Mouse (Mus musculus) heart, postnatal 36 days (tissue): ENCODE results near the gene Gm1043. TPM values are rescaled to one million over a fixed set of nuclear protein-coding genes. Genes with fewer than 3 reads are reported as not detected.

ENCODE experiments used
- DNase-seq, 2 experiments: peaks; one replicate each; pipeline ENCODE4 v3.0.0; 2021 to 2022
- intact Hi-C: fragments of 180-260 bp; cut with DNase I; formaldehyde crosslinking; loops from one replicate; pipeline ENCODE4 v1.15.1; 2025
- total RNA-seq, 2 experiments: library from RNA; stranded (reverse); gene quantifications; 2 replicates each; pipeline ENCODE4 v1.2.3; 2021

Gene Gm1043
- total RNA-seq: not detected

DNA sequence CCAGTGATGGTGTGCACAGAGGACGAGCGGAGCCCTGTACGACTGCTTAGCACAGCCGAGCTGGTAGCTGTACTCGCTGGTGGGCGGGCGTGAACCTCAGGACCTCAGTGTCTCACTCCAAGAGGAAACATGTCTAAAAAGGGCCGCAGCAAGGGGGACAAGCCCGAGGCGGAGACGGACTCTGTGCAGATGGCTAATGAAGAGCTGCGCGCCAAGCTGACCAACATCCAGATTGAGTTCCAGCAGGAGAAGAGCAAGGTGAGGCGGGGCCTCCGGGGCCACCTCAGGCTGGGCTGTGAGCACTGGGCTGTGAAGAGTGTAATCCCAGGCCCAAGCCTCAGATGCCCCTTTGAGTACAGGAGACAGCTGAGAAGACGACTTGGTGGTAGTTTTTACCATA is at the start of gene Gm1043:
Gene Gm1043, plus strand, starts transcription at position 130 of the 400 bp plus-strand sequence.
- DNase-seq: no peak
- intact Hi-C loops: no loop called here

- no peak for DNase-seq
- intact Hi-C loops: no loop called here
Observed at GRCm38 (mm10) chr5:37035896-37036295, 49.3 kb upstream of the Gm1043 start.

- intact Hi-C loops: no loop called here
Observed at GRCm38 (mm10) chr5:37036884-37037283, 48.3 kb upstream of the Gm1043 start.

GRCm38 (mm10) chr5:37039908-37040307 is 45.3 kb upstream of the Gm1043 start:
- intact Hi-C loops: no loop called here
- no peak for DNase-seq

More at GRCm38 (mm10) chr5:37036884-37037283, 48.3 kb upstream of the Gm1043 start:
- no peak for DNase-seq

- DNase-seq: no peak
Observed at GRCm38 (mm10) chr5:37040711-37041110, 44.5 kb upstream of the Gm1043 start.

GRCm38 (mm10) chr5:37041651-37042050 is 43.5 kb upstream of the Gm1043 start:
- DNase-seq: no peak
- intact Hi-C loops: no loop called here

More at GRCm38 (mm10) chr5:37040711-37041110, 44.5 kb upstream of the Gm1043 start:
- intact Hi-C loops: no loop called here

DNA sequence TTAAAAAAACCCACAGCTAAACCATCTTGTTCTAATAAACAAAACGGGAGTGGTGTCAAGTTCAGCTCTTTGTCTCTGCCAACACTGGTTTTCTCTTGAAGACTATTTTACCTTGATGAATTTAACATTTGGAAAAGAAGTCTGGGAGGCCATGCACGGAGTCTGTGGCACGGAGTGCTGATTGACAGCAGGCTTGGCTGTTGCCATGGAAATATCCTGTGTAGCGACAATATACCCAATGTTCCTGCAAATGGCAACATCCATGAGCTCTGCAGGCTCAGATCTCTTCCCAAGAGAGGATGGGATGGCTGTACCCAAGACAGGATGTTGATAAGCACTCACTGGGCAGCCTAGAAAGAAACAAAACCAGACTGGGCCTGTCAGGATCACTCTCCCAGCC is 42.2 kb upstream of the Gm1043 start:
- intact Hi-C loops: no loop called here
- DNase-seq: no peak

GRCm38 (mm10) chr5:37044793-37045192 is 40.4 kb upstream of the Gm1043 start:
- intact Hi-C loops: no loop called here
- no peak for DNase-seq

DNA sequence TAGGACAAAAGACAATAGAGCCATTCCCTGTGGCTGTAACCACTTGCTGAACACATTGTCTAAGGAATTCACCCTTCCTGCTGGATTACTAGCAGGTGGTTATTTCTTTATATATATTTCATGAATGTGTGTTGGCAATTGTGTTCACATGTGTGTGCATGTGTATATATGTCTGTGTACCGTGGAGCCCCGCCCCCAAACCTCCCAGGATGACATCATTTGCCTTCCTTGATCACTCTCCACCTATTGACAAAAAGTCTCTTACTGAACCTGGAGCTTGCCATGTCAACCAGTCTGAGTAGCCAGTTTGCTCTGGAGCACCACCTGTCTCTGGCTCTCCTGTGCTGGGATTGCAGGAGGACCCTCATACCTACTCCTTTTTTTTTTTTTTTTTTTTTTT is 39.6 kb upstream of the Gm1043 start:
- intact Hi-C loops: no loop called here
- DNase-seq: no peak

DNA sequence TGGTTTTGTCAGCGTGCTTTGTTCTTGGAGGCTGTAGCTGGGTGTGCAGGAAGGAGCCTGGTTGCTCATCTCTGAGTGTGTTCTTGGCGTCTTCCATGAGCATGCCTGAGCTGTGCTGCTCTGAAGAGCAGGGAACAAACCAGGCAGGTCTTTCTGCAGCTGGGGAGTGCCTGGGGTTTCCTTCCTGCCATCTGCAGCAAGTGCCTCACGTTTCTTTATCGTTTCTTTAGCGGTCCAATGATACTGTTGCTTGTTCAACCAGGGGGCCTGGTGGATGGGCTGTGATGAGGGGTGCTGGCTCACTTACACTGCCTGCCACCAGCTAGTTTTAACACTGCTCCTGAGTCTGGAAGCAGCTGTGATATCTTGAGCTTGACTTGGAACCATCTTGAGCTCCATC is 38.4 kb upstream of the Gm1043 start:
- intact Hi-C loops: no loop called here
- no peak for DNase-seq

- intact Hi-C loops: no loop called here
- no peak for DNase-seq
Observed at GRCm38 (mm10) chr5:37047206-37047915, 37.8 kb upstream of the Gm1043 start.

DNA sequence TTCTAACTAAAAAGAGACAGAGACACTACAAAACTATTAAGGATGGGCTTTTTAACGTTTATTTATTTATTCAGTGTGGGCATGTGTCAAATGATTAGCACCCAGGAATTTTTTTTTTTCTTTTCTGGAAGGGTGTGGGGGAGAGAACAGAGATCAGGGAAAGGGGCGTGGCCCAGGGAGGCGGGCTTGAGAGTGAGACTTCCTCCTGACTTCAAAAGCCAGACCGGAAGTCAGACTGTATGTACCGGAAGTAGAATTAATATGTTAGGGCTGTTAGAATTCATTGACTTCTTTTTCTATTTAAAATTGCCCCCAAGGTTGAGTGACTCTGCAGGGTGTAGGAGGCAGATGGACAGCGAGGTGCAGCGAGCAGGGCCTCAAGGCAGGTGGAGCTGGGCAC is 37.2 kb upstream of the Gm1043 start:
- intact Hi-C loops: no loop called here
- no peak for DNase-seq

GRCm38 (mm10) chr5:37049111-37049510 is 36.1 kb upstream of the Gm1043 start:
- intact Hi-C loops: no loop called here
- DNase-seq: no peak

- intact Hi-C loops: no loop called here
- no peak for DNase-seq
Observed at GRCm38 (mm10) chr5:37050521-37051373, 34.4 kb upstream of the Gm1043 start.

DNA sequence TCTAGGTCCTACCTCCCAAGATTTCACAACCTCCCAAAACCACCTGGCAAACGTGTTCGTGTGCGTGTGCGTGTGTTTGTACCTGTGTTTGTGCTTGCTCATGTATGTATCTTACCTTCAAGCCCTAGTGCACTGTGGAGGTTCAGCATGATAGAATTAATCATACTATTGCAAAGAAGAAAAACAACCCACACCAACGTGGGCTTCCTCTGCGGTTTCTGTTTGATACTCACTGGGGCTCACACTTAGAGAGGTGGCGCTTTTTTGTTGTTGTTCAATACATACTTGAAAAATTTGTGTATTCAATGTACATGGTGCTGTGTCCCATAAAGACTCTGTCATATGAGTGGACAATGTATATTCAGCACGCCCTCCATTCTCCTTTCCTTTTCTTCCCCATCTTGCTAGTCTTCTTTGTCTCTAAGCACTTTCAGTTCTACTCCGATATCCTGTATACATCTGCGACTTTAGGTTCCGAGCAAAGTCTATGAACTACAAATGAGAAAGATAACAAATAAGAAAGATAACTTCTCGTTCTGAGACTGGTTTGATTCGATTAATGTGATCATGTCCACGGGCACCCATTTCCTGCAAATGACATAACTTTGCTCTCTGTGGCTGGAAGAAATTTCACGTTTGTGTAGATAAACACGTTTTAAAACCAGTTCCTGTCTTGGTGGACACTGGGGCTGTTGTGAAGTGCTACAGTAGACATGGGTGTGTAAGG is 33.6 kb upstream of the Gm1043 start:
- DNase-seq: no peak
- intact Hi-C loops: no loop called here

- intact Hi-C loops: no loop called here
- DNase-seq: no peak
Observed at GRCm38 (mm10) chr5:37052846-37053245, 32.3 kb upstream of the Gm1043 start.

- intact Hi-C loops: no loop called here
- DNase-seq: no peak
Observed at GRCm38 (mm10) chr5:37055789-37056188, 29.4 kb upstream of the Gm1043 start.

- no peak for DNase-seq
- intact Hi-C loops: no loop called here
Observed at GRCm38 (mm10) chr5:37056471-37056870, 28.7 kb upstream of the Gm1043 start.

- no peak for DNase-seq
- intact Hi-C loops: no loop called here
Observed at GRCm38 (mm10) chr5:37061612-37062011, 23.6 kb upstream of the Gm1043 start.

DNA sequence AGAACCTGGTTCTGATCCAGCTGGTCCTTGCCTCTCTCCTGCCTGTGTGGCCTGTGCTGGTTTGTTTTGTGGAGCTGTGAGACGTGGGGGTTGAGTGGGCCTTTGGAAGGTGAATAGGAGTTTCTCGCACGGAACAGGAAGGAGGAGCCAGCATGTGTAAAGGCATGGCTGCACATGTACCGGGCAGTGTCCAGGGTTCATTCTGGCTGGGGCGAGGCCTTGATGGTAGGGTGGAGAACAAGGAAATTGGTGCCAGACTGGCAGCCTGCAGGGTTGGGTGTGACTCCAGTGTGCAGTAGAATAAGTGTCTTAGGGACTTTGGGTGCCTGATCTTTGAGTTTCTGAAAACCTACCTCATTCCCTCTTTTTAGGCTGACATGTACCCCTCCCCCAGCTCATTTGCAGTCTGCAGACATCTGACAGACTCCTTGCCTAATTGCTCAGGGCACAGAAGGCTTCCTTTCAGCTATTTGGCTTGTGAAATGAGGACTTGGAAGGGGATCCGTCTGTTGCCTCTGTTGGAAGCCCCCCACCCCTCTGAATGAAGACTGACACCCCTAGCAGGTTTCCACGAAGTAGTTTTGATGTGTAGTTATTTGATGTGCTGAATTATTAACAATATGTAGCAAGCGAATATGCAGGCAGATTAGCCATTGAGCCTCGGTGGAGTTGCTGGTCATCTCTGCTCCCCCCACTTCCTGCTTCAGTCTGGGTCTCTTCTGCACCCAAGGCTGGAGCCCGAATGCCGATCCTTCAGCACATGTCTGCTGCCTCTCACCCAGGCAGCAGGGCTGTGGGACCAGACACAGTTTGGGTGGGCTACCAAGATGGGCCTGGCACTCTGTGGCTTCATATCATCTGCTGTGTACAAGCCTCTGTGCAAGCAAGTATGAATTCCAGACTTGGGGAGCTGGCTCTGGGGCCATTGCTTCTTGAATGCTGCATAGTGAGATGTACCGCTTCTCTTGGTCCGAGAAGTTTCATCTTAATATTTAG is 20.4 kb upstream of the Gm1043 start:
- intact Hi-C loops: no loop called here
- no peak for DNase-seq
